Mouse (Mus musculus) forebrain, embryonic 12.5 days (tissue): ENCODE data around the gene Zfp786. TPM values are rescaled to one million over a fixed set of nuclear protein-coding genes. Genes with fewer than 3 reads are reported as not detected.

ENCODE experiments used
- ATAC-seq: fragments of 200-750 bp; cut with Nextera tagmentation; 2 replicates; pipeline ENCODE4 v1.8.0; 2017; ENCODE audit warnings: moderate TSS enrichment; ENCODE audit not compliant: low FRiP score
- H3K27ac ChIP-seq: fragments of 300-500 bp; sonication (generic); 2 replicates; pipeline ENCODE4 v1.5.1; 2016; ENCODE audit warnings: mild to moderate bottlenecking
- H3K27me3 ChIP-seq: fragments of 300-500 bp; sonication (generic); 2 replicates; pipeline ENCODE4 v1.6.1; 2016; ENCODE audit warnings: mild to moderate bottlenecking
- H3K36me3 ChIP-seq: fragments of 300-500 bp; sonication (generic); replicated peaks from 2 replicates; pipeline ENCODE4 v1.6.1; 2016; ENCODE audit warnings: mild to moderate bottlenecking
- H3K4me1 ChIP-seq: fragments of 300-500 bp; sonication (generic); 2 replicates; pipeline ENCODE4 v1.6.1; 2016
- H3K4me2 ChIP-seq: fragments of 300-500 bp; sonication (generic); 2 replicates; pipeline ENCODE4 v1.6.1; 2016; ENCODE audit warnings: mild to moderate bottlenecking, moderate library complexity
- H3K4me3 ChIP-seq: fragments of 300-500 bp; sonication (generic); replicated peaks from 2 replicates; pipeline ENCODE4 v1.5.1; 2016; ENCODE audit warnings: mild to moderate bottlenecking
- H3K9ac ChIP-seq: fragments of 300-500 bp; sonication (generic); 2 replicates; pipeline ENCODE4 v1.6.1; 2016; ENCODE audit warnings: mild to moderate bottlenecking
- H3K9me3 ChIP-seq: fragments of 300-500 bp; sonication (generic); 2 replicates; pipeline ENCODE4 v1.6.1; 2016
- WGBS: fragments of 180-500 bp; shearing (Covaris S2); methylation state at CpG from one replicate; pipeline ENCODE4 v1.1.7; 2016; 5-methylcytosine and 5-hydroxymethylcytosine counted together
- polyA plus RNA-seq: library from polyadenylated mRNA; unstranded; fragments of >200 nt; fragmentation: Nextera tagmentation; extraction: Ambion mirVana; gene quantifications from 2 replicates; pipeline ENCODE4 v1.2.1, GENCODE M21; 2016

Gene Zfp786
- polyA plus RNA-seq, 1 experiment from 2014 or later: 12.1 TPM

GRCm38 (mm10) chr6:47841831-47842230 lies 11.2 kb upstream of the Zfp786 start:
- ATAC-seq: no peak
- no peak overlapping the region for H3K4me3 ChIP-seq
- H3K27ac ChIP-seq: no peak overlapping the region
- H3K9ac ChIP-seq: no peak overlapping the region
- H3K27me3 ChIP-seq: no peaks in the 10 kb centered on the region
- H3K4me2 ChIP-seq: no peak overlapping the region
- H3K9me3 ChIP-seq: no peaks in the 10 kb centered on the region
- WGBS: 96% methylated on average over 2 of the region's 2 CpGs
- peaks cover 8% of the 10 kb centered on the region; the same call in 1 of the 2 replicates for H3K36me3 ChIP-seq
- peaks cover 6% of the 10 kb centered on the region; the same call in 1 of the 2 replicates for H3K4me1 ChIP-seq

- Histone ChIP-seq H3K9ac (no peak overlapping the region), H3K27me3 (no peaks in the 10 kb centered on the region), H3K27ac (no peak overlapping the region), H3K4me3 (no peak overlapping the region), H3K36me3 (peaks cover 6% of the 10 kb centered on the region; the same call in 1 of the 2 replicates), H3K4me1 (peaks cover 10% of the 10 kb centered on the region), H3K4me2 (no peak overlapping the region), H3K9me3 (no peaks in the 10 kb centered on the region)
- ATAC-seq: no peak
- WGBS: 100% methylated on average over 1 of the region's 1 CpGs
These were observed 10.4 kb upstream of the Zfp786 start for GRCm38 (mm10) chr6:47841077-47841476.

DNA sequence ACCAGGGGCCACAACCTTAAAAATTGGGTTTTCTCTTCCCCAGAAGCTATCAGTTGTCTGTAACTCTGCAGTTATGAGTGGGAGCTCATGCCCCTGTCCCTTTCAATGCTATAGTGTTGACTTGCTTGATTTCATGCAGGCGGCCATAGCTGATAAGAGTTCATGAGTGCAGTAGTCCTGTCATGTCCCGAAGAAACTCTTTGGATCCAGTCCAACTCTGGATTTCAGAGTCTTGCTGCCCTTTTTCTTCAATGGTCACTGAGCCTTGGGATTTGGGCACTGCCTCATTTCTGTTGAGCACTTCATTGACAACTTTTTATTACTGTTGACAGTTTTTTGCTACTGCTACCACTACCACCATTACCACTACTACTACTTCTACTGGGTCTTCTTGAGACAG lies 7.0 kb upstream of the Zfp786 start:
- ATAC-seq: no peak
- H3K4me3 ChIP-seq: no peak overlapping the region
- H3K9ac ChIP-seq: no peak overlapping the region
- peaks cover 10% of the 10 kb centered on the region for H3K4me1 ChIP-seq
- H3K4me2 ChIP-seq: no peak overlapping the region
- no peaks in the 10 kb centered on the region for H3K27me3 ChIP-seq
- 0 out of 2 replicates have a peak, but pooled peaks cover 6% of the 10 kb centered on the region for H3K36me3 ChIP-seq
- H3K9me3 ChIP-seq: no peaks in the 10 kb centered on the region
- WGBS: 97% methylated on average over 2 of the region's 2 CpGs
- no peak overlapping the region for H3K27ac ChIP-seq

- H3K4me1 ChIP-seq: peaks cover 10% of the 10 kb centered on the region
- H3K27ac ChIP-seq: peak overlapping the region; percentile 98
- under 1% methylated on average over 46 of the region's 49 CpGs for WGBS
- peak overlapping the region; percentile 64 for H3K4me2 ChIP-seq
- H3K36me3 ChIP-seq: 0 out of 2 replicates have a peak, but pooled peaks cover 6% of the 10 kb centered on the region
- no peaks in the 10 kb centered on the region for H3K9me3 ChIP-seq
- H3K4me3 ChIP-seq: peak overlapping the region; percentile 96
- H3K27me3 ChIP-seq: no peaks in the 10 kb centered on the region
- ATAC-seq: peak; percentile 85
- peak overlapping the region; percentile 93 for H3K9ac ChIP-seq
These were observed 5.4 kb upstream of the Zfp786 start for GRCm38 (mm10) chr6:47835984-47836521.

DNA sequence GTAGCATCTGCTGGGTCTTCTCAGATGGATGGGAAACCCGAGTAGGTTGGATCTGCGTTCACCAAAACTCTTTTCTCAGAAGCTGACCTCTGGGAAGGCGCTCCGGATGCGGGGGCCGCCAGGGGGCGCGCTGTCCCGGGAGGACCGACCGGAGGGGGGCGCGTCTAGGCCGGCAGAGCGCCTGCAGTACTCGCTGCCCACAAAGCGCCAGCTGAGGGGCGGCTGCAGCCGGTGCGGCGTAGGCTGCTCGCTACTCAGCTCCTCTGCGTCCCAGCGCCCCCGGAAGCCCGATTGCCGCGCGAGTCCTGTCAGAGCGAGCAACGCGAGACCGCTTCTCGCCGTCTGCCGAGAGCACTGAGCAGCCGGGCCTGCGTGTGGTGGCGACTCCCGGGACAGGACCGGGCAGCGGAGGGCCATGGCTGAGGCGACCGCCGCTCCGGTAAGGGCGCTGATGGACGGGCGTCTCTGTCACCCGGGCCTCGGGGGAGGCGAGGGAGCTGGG lies 4.9 kb upstream of the Zfp786 start, which contains the start of gene Zfp398:
Zfp398 (plus strand) TSS at position 180 of the 502 bp plus-strand sequence.
- H3K4me1 ChIP-seq: peaks cover 14% of the 10 kb centered on the region
- H3K27me3 ChIP-seq: no peaks in the 10 kb centered on the region
- 0% methylated on average over 50 of the region's 52 CpGs for WGBS
- no peaks in the 10 kb centered on the region for H3K9me3 ChIP-seq
- peak within 1 kb of the TSS; percentile 98 for H3K27ac ChIP-seq
- H3K9ac ChIP-seq: peak within 1 kb of the TSS; percentile 93
- peak; percentile 96 for ATAC-seq
- peak within 1 kb of the TSS; percentile 64 for H3K4me2 ChIP-seq
- 0 out of 2 replicates have a peak, but pooled peaks cover 6% of the 10 kb centered on the region for H3K36me3 ChIP-seq
- H3K4me3 ChIP-seq: peak within 1 kb of the TSS; percentile 96

DNA sequence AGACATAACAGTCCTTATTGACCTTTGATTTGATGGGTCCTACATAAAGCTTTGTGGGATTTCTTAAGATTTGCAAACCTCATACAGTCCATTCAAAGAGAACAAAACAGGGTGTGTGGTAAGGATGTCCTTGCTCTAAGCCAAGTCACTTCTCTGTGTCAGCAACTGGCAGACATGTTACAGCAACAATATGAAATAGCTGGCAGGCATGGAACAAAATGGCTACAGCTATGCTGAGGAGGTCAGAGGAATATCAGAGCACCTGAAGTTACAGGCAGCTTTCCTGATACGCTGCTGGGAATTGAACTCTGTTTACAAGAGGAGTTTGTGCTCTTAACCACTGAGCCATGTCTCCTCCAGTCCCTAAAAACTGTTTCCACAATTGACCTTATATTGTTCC lies 1.6 kb upstream of the Zfp786 start:
- Histone ChIP-seq H3K9me3 (no peaks in the 10 kb centered on the region), H3K9ac (no peak overlapping the region), H3K4me1 (peaks cover 18% of the 10 kb centered on the region), H3K27ac (no peak overlapping the region), H3K27me3 (no peaks in the 10 kb centered on the region), H3K4me3 (no peak overlapping the region), H3K4me2 (no peak overlapping the region), H3K36me3 (no peaks in the 10 kb centered on the region)
- ATAC-seq: no peak
- 91% methylated on average over 1 of the region's 1 CpGs for WGBS

DNA sequence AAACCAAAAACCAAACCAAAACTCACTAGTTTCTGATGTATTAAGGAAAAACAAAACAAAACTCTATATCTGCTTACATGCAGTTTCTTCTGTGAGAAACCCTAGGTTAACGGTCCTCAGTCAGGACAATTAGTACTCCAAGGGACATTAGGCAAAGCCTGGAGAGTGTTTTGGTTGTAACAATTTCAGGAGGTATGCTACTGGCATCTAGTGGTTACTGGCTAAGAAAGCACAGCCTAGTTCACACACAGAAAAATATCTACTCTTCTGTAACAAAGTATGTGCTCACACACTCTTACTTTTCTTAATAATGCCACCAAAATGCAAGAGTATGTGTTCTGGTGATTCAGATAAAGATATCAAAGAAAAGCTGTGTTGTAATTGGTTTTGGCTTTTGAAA lies 1.7 kb downstream of the Zfp786 start:
- Histone ChIP-seq H3K9ac (no peak overlapping the region), H3K27me3 (no peaks in the 10 kb centered on the region), H3K36me3 (peaks cover 11% of the 10 kb centered on the region), H3K4me3 (peak overlapping the region; percentile 89), H3K4me2 (peak overlapping the region; percentile 45), H3K27ac (no peak overlapping the region), H3K4me1 (peaks cover 14% of the 10 kb centered on the region), H3K9me3 (no peaks in the 10 kb centered on the region)
- no peak for ATAC-seq
- WGBS: 17% methylated on average over 1 of the region's 1 CpGs

- Histone ChIP-seq H3K9ac (no peak overlapping the region), H3K9me3 (no peaks in the 10 kb centered on the region), H3K4me1 (peaks cover 14% of the 10 kb centered on the region), H3K4me2 (no peak overlapping the region), H3K27me3 (no peaks in the 10 kb centered on the region), H3K27ac (no peak overlapping the region), H3K4me3 (no peak overlapping the region), H3K36me3 (peaks cover 26% of the 10 kb centered on the region)
- no peak for ATAC-seq
- over 99% methylated on average over 4 of the region's 4 CpGs for WGBS
These were observed 3.2 kb downstream of the Zfp786 start for GRCm38 (mm10) chr6:47827462-47827861.

DNA sequence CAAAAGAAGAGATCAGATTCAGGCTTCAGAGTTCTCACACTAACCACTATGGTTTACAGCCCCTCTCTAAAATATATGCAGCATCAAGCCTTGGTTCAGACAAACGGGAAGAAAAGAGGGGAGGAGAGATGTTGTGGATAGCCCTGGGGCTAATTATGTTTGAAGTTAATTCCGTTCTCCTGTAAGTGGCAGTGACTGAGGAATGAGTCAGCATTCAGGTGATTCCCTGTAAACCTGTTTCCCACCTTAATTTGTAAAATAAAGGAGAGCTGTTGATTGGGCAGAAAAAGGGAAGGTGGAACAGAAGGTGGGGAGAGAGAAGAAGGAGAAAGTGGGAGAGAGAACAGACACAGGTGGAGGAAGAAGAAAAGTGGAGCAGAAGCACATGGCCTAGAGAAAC lies 6.4 kb downstream of the Zfp786 start:
- no peak overlapping the region for H3K9ac ChIP-seq
- H3K9me3 ChIP-seq: no peaks in the 10 kb centered on the region
- no peak for ATAC-seq
- no peaks in the 10 kb centered on the region for H3K27me3 ChIP-seq
- no peak overlapping the region for H3K4me2 ChIP-seq
- peaks cover 55% of the 10 kb centered on the region for H3K36me3 ChIP-seq
- H3K27ac ChIP-seq: no peak overlapping the region
- no peak overlapping the region for H3K4me3 ChIP-seq
- 65% methylated on average over 2 of the region's 2 CpGs for WGBS
- H3K4me1 ChIP-seq: peaks cover 7% of the 10 kb centered on the region; the same call in 1 of the 2 replicates

GRCm38 (mm10) chr6:47821776-47822175 lies 8.9 kb downstream of the Zfp786 start:
- Histone ChIP-seq H3K4me3 (no peak overlapping the region), H3K4me2 (no peak overlapping the region), H3K27ac (no peak overlapping the region), H3K36me3 (peaks cover 65% of the 10 kb centered on the region), H3K9me3 (no peaks in the 10 kb centered on the region), H3K27me3 (no peaks in the 10 kb centered on the region), H3K9ac (no peak overlapping the region), H3K4me1 (no peaks in the 10 kb centered on the region)
- no peak for ATAC-seq
- 97% methylated on average over 6 of the region's 6 CpGs for WGBS

- H3K36me3 ChIP-seq: peaks cover 65% of the 10 kb centered on the region
- 98% methylated on average over 5 of the region's 5 CpGs for WGBS
- no peak for ATAC-seq
These were observed 9.4 kb downstream of the Zfp786 start for GRCm38 (mm10) chr6:47821236-47821635.

DNA sequence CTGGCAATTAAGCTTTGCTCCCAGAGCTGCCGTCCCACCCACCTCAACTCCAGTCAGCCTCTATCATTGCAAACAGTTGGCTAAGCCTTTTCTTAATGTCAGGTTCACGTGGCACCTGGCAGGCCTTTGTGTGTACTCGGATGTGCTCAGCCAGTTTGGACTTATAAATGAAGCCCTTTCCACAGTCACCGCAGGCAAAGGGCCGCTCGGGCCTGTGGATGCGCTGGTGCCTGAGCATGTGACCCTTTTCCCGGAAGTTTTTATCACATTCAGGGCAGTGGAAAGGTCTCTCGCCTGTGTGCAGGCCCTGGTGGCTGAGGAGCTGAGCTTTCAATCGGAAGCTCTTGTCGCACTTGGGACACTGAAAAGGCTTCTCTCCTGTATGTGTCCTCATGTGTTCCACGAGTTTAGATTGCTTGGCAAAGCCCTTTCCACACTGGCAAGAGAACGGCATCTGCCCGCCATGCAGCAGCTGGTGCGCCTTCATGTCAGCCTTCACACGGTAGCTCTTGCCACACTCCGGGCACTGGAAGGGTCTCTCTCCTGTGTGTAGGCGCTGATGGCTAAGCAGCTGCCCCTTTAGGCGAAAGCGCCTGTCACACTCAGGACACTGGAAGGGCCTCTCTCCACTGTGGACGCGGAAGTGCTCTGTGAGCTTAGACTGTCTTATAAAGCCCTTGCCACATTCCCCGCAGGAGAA lies 10.9 kb downstream of the Zfp786 start:
- no peak overlapping the region for H3K27ac ChIP-seq
- peaks cover 62% of the 10 kb centered on the region for H3K36me3 ChIP-seq

More at GRCm38 (mm10) chr6:47821236-47821635, 9.4 kb downstream of the Zfp786 start:
- no peaks in the 10 kb centered on the region for H3K9me3 ChIP-seq
- no peaks in the 10 kb centered on the region for H3K4me1 ChIP-seq
- H3K9ac ChIP-seq: no peak overlapping the region
- H3K27me3 ChIP-seq: no peaks in the 10 kb centered on the region
- H3K27ac ChIP-seq: no peak overlapping the region
- no peak overlapping the region for H3K4me2 ChIP-seq
- H3K4me3 ChIP-seq: no peak overlapping the region

More for the DNA sequence above, 10.9 kb downstream of the Zfp786 start:
- H3K4me1 ChIP-seq: no peaks in the 10 kb centered on the region
- H3K9ac ChIP-seq: no peak overlapping the region
- no peak overlapping the region for H3K4me3 ChIP-seq
- H3K27me3 ChIP-seq: no peaks in the 10 kb centered on the region
- H3K9me3 ChIP-seq: no peaks in the 10 kb centered on the region
- no peak overlapping the region for H3K4me2 ChIP-seq
- ATAC-seq: no peak
- 92% methylated on average over 23 of the region's 23 CpGs for WGBS
